Mouse (Mus musculus) stomach, postnatal 0 days (tissue): ENCODE data around the gene Ankrd11.

Source experiments
- CTCF ChIP-seq: IDR thresholded peaks from 2 replicates; pipeline ENCODE4 v1.5.1; 2016; ENCODE audit warnings: antibody characterized with exemption, low read depth, mild to moderate bottlenecking, moderate library complexity
- EP300 ChIP-seq: optimal IDR thresholded peaks from 2 replicates; pipeline ENCODE3; 2016; ENCODE audit warnings: antibody characterized with exemption

DNA sequence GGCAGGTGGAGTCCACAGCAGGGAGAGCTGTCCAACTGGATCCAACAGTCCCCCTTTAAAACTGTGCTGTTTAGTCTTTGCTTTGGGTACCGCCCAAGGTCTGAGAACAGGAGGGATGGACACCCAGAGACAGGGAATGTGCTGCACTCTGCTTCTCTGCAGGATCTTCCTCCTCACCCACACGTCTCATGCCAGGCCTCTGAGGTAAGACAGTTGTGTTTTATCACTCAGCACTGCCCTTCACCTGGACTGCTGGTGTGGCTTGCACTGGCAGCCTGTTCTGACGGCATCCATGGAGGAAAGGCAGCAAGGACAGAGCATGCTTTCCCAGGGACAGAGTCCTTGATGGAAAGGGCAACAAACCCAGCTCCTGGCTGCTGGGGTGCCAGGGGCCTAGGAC, 139.5 kb downstream of the Ankrd11 start:
- no peak for TF ChIP-seq CTCF
- no peak for TF ChIP-seq EP300
